Mouse (Mus musculus) myocyte (in vitro differentiated cells): ENCODE measurements around the gene Cbr2.

Source experiments
- CEBPB ChIP-seq: IDR thresholded peaks from 2 replicates; pipeline ENCODE4 v1.6.1; 2011; ENCODE audit warnings: mild to moderate bottlenecking, moderate library complexity; ENCODE audit not compliant: poor library complexity, insufficient read depth, severe bottlenecking
- E2F4 ChIP-seq: IDR thresholded peaks from one replicate; pipeline ENCODE4 v1.6.1; 2011; ENCODE audit warnings: mild to moderate bottlenecking, control low read depth, moderate library complexity; ENCODE audit not compliant: insufficient read depth
- POLR2A ChIP-seq: IDR thresholded peaks from one replicate; pipeline ENCODE4 v1.6.1; 2011; ENCODE audit warnings: low read depth, mild to moderate bottlenecking, control low read depth, moderate library complexity; ENCODE audit not compliant: insufficient read length
- REST ChIP-seq: IDR thresholded peaks from one replicate; pipeline ENCODE4 v1.6.1; 2011; ENCODE audit warnings: mild to moderate bottlenecking, control low read depth, moderate library complexity; ENCODE audit not compliant: insufficient read depth, insufficient read length
- TCF12 ChIP-seq: IDR thresholded peaks from one replicate; pipeline ENCODE4 v1.6.1; 2011; ENCODE audit warnings: mild to moderate bottlenecking, control low read depth; ENCODE audit not compliant: poor library complexity, insufficient read depth, severe bottlenecking
- USF1 ChIP-seq: IDR thresholded peaks from one replicate; pipeline ENCODE4 v1.6.1; 2011; ENCODE audit warnings: low read depth, mild to moderate bottlenecking, control low read depth, moderate library complexity

- TF ChIP-seq POLR2A (no peak), E2F4 (no peak), REST (no peak), TCF12 (no peak), CEBPB (no peak), USF1 (no peak)
These were observed 12.0 kb downstream of the Cbr2 start for GRCm38 (mm10) chr11:120719841-120720376.
